Mouse (Mus musculus) stomach, embryonic 14.5 days (tissue): ENCODE data around the gene St3gal2. TPM values are rescaled to one million over a fixed set of nuclear protein-coding genes. Genes with fewer than 3 reads are reported as not detected.
"Not testable (repeated sequence)": the region's sequence is repeated elsewhere in the genome, so short reads cannot be mapped to it uniquely, and the experiment has no call there.

Source experiments
- ATAC-seq: fragments of 200-750 bp; cut with Nextera tagmentation; 2 replicates; pipeline ENCODE4 v1.8.0; 2017; ENCODE audit warnings: low read depth, moderate TSS enrichment; ENCODE audit not compliant: insufficient number of reproducible peaks, insufficient read depth, low FRiP score
- H3K27ac ChIP-seq: fragments of 300-500 bp; sonication (generic); 2 replicates; pipeline ENCODE4 v1.5.1; 2014; ENCODE audit warnings: mild to moderate bottlenecking, low read length, moderate library complexity, mixed read lengths
- H3K27me3 ChIP-seq: fragments of 300-500 bp; sonication (generic); 2 replicates; pipeline ENCODE4 v1.6.1; 2014; ENCODE audit warnings: low read length, control low read depth, mixed read lengths; ENCODE audit not compliant: control insufficient read depth, insufficient read depth
- H3K36me3 ChIP-seq: fragments of 300-500 bp; sonication (generic); 2 replicates; pipeline ENCODE4 v1.6.1; 2014; ENCODE audit warnings: mild to moderate bottlenecking, control low read depth, low read length, moderate library complexity, mixed read lengths; ENCODE audit not compliant: control insufficient read depth, insufficient read depth
- H3K4me1 ChIP-seq: fragments of 300-500 bp; sonication (generic); 2 replicates; pipeline ENCODE4 v1.6.1; 2014; ENCODE audit warnings: low read length, control low read depth, mixed read lengths; ENCODE audit not compliant: control insufficient read depth, insufficient read depth
- H3K4me2 ChIP-seq: fragments of 300-500 bp; sonication (generic); replicated peaks from 2 replicates; pipeline ENCODE4 v1.6.1; 2014; ENCODE audit warnings: low read depth, low read length, control low read depth
- H3K4me3 ChIP-seq: fragments of 300-500 bp; sonication (generic); 2 replicates; pipeline ENCODE4 v1.5.1; 2014; ENCODE audit warnings: low read depth, low read length, control low read depth
- H3K9ac ChIP-seq: fragments of 300-500 bp; sonication (generic); replicated peaks from 2 replicates; pipeline ENCODE4 v1.6.1; 2014; ENCODE audit warnings: low read depth, mild to moderate bottlenecking, control low read depth, low read length, moderate library complexity, mixed read lengths
- H3K9me3 ChIP-seq: fragments of 300-500 bp; sonication (generic); 2 replicates; pipeline ENCODE4 v1.6.1; 2016; ENCODE audit warnings: low read depth, low read length, control low read depth; ENCODE audit not compliant: control insufficient read depth
- WGBS: fragments of 180-500 bp; shearing (Covaris S2); extraction: QIAGEN DNeasy Blood & Tissue Kit; methylation state at CpG from one replicate; pipeline ENCODE4 v1.1.7; 2014; 5-methylcytosine and 5-hydroxymethylcytosine counted together
- polyA plus RNA-seq: library from polyadenylated mRNA; unstranded; fragments of >200 nt; fragmentation: Nextera tagmentation; extraction: Ambion mirVana; gene quantifications from 2 replicates; pipeline ENCODE4 v1.2.1, GENCODE M21; 2014

St3gal2 gene
- polyA plus RNA-seq, 1 experiment from 2014 or later = 11.0 TPM

GRCm38 (mm10) chr8:110976532-110976931, 56.8 kb downstream of the St3gal2 start:
- H3K36me3 ChIP-seq = peaks cover 39% of the 10 kb centered on the region
- not testable (repeated sequence) for H3K27ac ChIP-seq, ATAC-seq, H3K4me3 ChIP-seq, H3K27me3 ChIP-seq, H3K4me1 ChIP-seq, H3K4me2 ChIP-seq, H3K9ac ChIP-seq, H3K9me3 ChIP-seq
- WGBS = 91% methylated on average over 8 of the region's 8 CpGs

GRCm38 (mm10) chr8:110977987-110978386, 58.3 kb downstream of the St3gal2 start:
- not testable (repeated sequence) for H3K4me3 ChIP-seq, ATAC-seq, H3K4me1 ChIP-seq, H3K27me3 ChIP-seq, H3K9ac ChIP-seq, H3K27ac ChIP-seq, H3K9me3 ChIP-seq, H3K4me2 ChIP-seq
- H3K36me3 ChIP-seq = peaks cover 44% of the 10 kb centered on the region
- 90% methylated on average over 2 of the region's 2 CpGs for WGBS

GRCm38 (mm10) chr8:110981304-110981703, 61.6 kb downstream of the St3gal2 start:
- no peak overlapping the region for H3K4me2 ChIP-seq
- no peak overlapping the region for H3K27ac ChIP-seq
- H3K4me1 ChIP-seq = no peaks in the 10 kb centered on the region
- ATAC-seq = no peak
- no peak overlapping the region for H3K9ac ChIP-seq
- no peaks in the 10 kb centered on the region for H3K27me3 ChIP-seq
- no peak overlapping the region for H3K4me3 ChIP-seq
- H3K36me3 ChIP-seq = peaks cover 55% of the 10 kb centered on the region
- 82% methylated on average over 2 of the region's 2 CpGs for WGBS
- H3K9me3 ChIP-seq = no peaks in the 10 kb centered on the region

GRCm38 (mm10) chr8:110987805-110988744, 68.4 kb downstream of the St3gal2 start:
- H3K27me3 ChIP-seq = no peaks in the 10 kb centered on the region
- H3K4me3 ChIP-seq = no peak overlapping the region
- no peaks in the 10 kb centered on the region for H3K9me3 ChIP-seq
- no peaks in the 10 kb centered on the region for H3K4me1 ChIP-seq
- H3K36me3 ChIP-seq = peaks cover 75% of the 10 kb centered on the region
- no peak overlapping the region for H3K9ac ChIP-seq
- WGBS = 83% methylated on average over 8 of the region's 8 CpGs
- H3K4me2 ChIP-seq = no peak overlapping the region
- no peak for ATAC-seq
- H3K27ac ChIP-seq = no peak overlapping the region

GRCm38 (mm10) chr8:110990017-110990416, 70.3 kb downstream of the St3gal2 start:
- H3K9me3 ChIP-seq = no peaks in the 10 kb centered on the region
- 93% methylated on average over 9 of the region's 9 CpGs for WGBS
- H3K9ac ChIP-seq = no peak overlapping the region
- peaks cover 64% of the 10 kb centered on the region for H3K36me3 ChIP-seq
- no peaks in the 10 kb centered on the region for H3K4me1 ChIP-seq
- H3K27ac ChIP-seq = no peak overlapping the region
- no peak overlapping the region for H3K4me2 ChIP-seq
- H3K4me3 ChIP-seq = no peak overlapping the region
- no peaks in the 10 kb centered on the region for H3K27me3 ChIP-seq
- ATAC-seq = no peak

- Histone ChIP-seq H3K9me3 (no peaks in the 10 kb centered on the region), H3K4me3 (peak overlapping the region; percentile 90), H3K4me2 (peak overlapping the region; percentile 78), H3K36me3 (peaks cover 13% of the 10 kb centered on the region), H3K27ac (peak overlapping the region; percentile 78; the same call in 1 of the 2 replicates), H3K4me1 (0 out of 2 replicates have a peak, but pooled peaks cover 4% of the 10 kb centered on the region), H3K9ac (peak overlapping the region; percentile 75), H3K27me3 (no peaks in the 10 kb centered on the region)
- WGBS = 33% methylated on average over 16 of the region's 16 CpGs
- ATAC-seq = no peak
Measured at GRCm38 (mm10) chr8:110996641-110997430, 77.1 kb downstream of the St3gal2 start.

- ATAC-seq = peak; percentile 91
- 3% methylated on average over 58 of the region's 58 CpGs for WGBS
- H3K27ac ChIP-seq = peak within 1 kb of the TSS; percentile 78
Measured at GRCm38 (mm10) chr8:110997547-110998531, 78.1 kb downstream of the St3gal2 start, which contains the start of gene Ddx19a. Gene Ddx19a, minus strand, starts transcription at chr8:110997800.

More at GRCm38 (mm10) chr8:110997547-110998531, 78.1 kb downstream of the St3gal2 start, which contains the start of gene Ddx19a:
- Histone ChIP-seq H3K4me3 (peak within 1 kb of the TSS; percentile 90), H3K27me3 (no peaks in the 10 kb centered on the region), H3K4me1 (0 out of 2 replicates have a peak, but pooled peaks cover 4% of the 10 kb centered on the region), H3K4me2 (peak within 1 kb of the TSS; percentile 78), H3K36me3 (peaks cover 3% of the 10 kb centered on the region), H3K9me3 (no peaks in the 10 kb centered on the region), H3K9ac (peak within 1 kb of the TSS; percentile 75)
